Mouse (Mus musculus) heart, embryonic 16.5 days (tissue): Measurements from ENCODE around the gene Mcf2l. TPM values are rescaled to one million over a fixed set of nuclear protein-coding genes. Genes with fewer than 3 reads are reported as not detected.

ENCODE experiments used
- ATAC-seq: fragments of 200-750 bp; cut with Nextera tagmentation; replicated peaks from 2 replicates; pipeline ENCODE4 v1.8.0; 2017; ENCODE audit warnings: moderate number of reproducible peaks; ENCODE audit not compliant: insufficient read depth, low FRiP score; ENCODE audit errors: extremely low read depth
- H3K27ac ChIP-seq: fragments of 300-500 bp; sonication (generic); 2 replicates; pipeline ENCODE4 v1.5.1; 2014; ENCODE audit warnings: mild to moderate bottlenecking, low read length, control low read depth, moderate library complexity
- H3K27me3 ChIP-seq: fragments of 300-500 bp; sonication (generic); 2 replicates; pipeline ENCODE4 v1.6.1; 2014; ENCODE audit warnings: low read length, mixed read lengths; ENCODE audit not compliant: control insufficient read depth, insufficient read depth
- H3K36me3 ChIP-seq: fragments of 300-500 bp; sonication (generic); 2 replicates; pipeline ENCODE4 v1.6.1; 2014; ENCODE audit not compliant: control insufficient read depth, insufficient read depth
- H3K4me1 ChIP-seq: fragments of 300-500 bp; sonication (generic); 2 replicates; pipeline ENCODE4 v1.6.1; 2014; ENCODE audit warnings: low read length, mixed read lengths; ENCODE audit not compliant: control insufficient read depth, insufficient read depth
- H3K4me2 ChIP-seq: fragments of 300-500 bp; sonication (generic); 2 replicates; pipeline ENCODE4 v1.6.1; 2014; ENCODE audit warnings: low read depth, mild to moderate bottlenecking, control low read depth, low read length
- H3K4me3 ChIP-seq: fragments of 300-500 bp; sonication (generic); 2 replicates; pipeline ENCODE4 v1.5.1; 2014; ENCODE audit warnings: mild to moderate bottlenecking, control low read depth, low read length
- H3K9ac ChIP-seq: fragments of 300-500 bp; sonication (generic); 2 replicates; pipeline ENCODE4 v1.6.1; 2014; ENCODE audit warnings: low read length, control low read depth
- H3K9me3 ChIP-seq: fragments of 300-500 bp; sonication (generic); replicated peaks from 2 replicates; pipeline ENCODE4 v1.6.1; 2016; ENCODE audit warnings: low read length; ENCODE audit not compliant: control insufficient read depth
- WGBS: fragments of 180-500 bp; shearing (Covaris S2); extraction: QIAGEN DNeasy Blood & Tissue Kit; methylation state at CpG from one replicate; pipeline ENCODE4 v1.1.7; 2014; 5-methylcytosine and 5-hydroxymethylcytosine counted together
- polyA plus RNA-seq: library from polyadenylated mRNA; unstranded; fragments of >200 nt; fragmentation: Nextera tagmentation; extraction: Ambion mirVana; gene quantifications from 2 replicates; pipeline ENCODE4 v1.2.1, GENCODE M21; 2015

Mcf2l gene
- polyA plus RNA-seq, 1 experiment from 2014 or later, result 11.1 TPM

DNA sequence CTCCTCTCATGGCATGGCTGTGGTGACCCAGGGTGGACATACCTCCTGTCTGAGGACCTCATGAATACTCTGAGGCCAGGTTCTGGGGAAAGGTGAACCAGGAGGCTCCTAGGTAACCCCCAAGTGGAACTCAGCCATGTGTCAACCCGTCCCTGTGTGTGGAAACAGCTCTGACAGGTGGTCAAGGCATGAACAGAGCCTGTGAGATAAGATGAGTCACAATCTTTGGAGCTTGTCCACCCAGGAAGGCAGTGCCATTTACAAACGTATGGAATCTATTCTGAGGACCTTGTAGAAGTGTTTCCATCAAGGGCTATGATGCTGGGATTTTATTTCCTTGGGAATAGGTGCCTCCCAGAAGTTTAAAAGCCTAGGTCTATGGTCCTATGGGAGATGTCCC lies 87.6 kb downstream of the Mcf2l start:
- Histone ChIP-seq H3K36me3 (no peaks in the 10 kb centered on the region), H3K4me2 (no peak overlapping the region), H3K27me3 (no peaks in the 10 kb centered on the region), H3K4me3 (no peak overlapping the region), H3K27ac (no peak overlapping the region), H3K9ac (no peak overlapping the region), H3K9me3 (no peaks in the 10 kb centered on the region), H3K4me1 (no peaks in the 10 kb centered on the region)
- no peak for ATAC-seq
- 17% methylated on average over 2 of the region's 2 CpGs for whole genome bisulfite sequencing

DNA sequence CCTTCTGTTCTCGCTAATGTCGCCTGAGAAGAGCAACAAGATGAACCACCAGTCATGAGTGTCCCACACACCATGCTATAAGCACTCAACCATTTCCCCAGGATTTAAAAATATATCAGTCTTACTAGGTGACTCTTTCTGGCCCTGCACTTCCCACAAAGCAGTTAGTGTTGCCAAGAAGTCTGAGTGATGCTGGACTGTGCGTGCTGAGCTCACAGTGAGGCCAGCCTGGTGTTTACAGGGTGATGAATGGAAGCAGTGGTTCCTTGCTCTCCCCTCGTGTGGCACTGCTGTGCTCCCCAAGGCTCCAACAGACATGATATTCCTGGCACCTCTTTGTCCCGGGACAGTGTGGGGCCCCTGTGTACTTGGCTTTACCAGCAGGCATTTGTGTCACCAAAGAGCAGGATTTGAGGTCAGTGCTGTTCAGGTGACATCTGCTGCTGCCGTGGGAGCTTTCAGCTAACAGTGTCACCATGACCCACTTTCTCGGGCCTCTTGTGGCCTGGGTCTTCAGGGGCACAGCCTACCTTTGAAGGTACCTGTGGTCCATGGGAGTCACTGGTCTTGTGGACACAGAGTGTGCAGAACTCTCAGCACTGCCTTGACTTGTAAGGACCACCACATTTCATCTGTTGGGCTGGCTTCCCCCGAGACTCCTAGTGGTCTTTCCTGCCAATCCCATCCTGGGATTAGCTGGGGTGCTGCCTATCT lies 88.4 kb downstream of the Mcf2l start:
- no peak for ATAC-seq
- H3K4me3 ChIP-seq, result no peak overlapping the region
- no peaks in the 10 kb centered on the region for H3K9me3 ChIP-seq
- no peaks in the 10 kb centered on the region for H3K4me1 ChIP-seq
- H3K9ac ChIP-seq, result no peak overlapping the region
- no peaks in the 10 kb centered on the region for H3K27me3 ChIP-seq
- no peak overlapping the region for H3K27ac ChIP-seq
- 60% methylated on average over 8 of the region's 8 CpGs for WGBS
- no peaks in the 10 kb centered on the region for H3K36me3 ChIP-seq
- no peak overlapping the region for H3K4me2 ChIP-seq

DNA sequence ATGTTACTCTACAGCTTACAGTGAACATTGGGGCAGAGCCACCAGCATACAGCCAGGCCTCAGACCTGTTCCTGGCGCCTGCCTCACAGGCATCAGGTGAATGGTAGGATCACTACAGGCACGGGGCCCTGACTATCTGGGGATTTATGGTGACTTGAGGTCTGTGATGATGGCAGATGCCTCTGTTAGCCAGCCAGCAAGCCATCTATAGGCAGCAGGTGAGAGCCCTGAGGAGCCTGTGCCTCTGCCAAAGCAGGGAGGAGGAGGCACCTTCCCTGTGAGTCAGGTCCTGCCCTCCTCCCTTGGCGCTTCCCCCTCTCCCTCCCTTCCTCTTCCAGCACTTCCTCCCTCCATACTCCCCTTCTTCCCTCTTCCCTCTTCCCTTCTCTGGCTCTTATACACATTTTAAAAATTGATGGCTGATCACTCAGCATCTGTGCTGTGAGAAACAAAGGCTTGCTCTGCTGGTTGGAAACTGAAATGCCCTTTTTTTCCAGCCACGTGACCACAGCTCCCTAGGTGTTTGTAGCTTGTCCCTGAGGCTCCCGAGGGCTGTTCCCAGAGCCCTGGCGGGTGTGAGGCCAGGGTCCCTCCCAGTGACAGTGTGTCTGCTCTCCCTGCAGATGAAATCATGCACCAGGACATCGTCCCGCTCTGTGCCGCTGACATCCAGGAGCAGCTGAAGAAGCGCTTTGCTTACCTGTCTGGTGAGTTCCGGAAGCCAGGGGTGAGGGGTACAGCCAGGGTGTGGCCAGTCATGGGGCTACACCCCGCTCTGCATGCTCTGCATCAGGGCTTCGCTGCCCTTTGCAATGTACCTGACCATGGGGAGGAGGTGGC lies 89.2 kb downstream of the Mcf2l start:
- H3K4me2 ChIP-seq, result no peak overlapping the region

DNA sequence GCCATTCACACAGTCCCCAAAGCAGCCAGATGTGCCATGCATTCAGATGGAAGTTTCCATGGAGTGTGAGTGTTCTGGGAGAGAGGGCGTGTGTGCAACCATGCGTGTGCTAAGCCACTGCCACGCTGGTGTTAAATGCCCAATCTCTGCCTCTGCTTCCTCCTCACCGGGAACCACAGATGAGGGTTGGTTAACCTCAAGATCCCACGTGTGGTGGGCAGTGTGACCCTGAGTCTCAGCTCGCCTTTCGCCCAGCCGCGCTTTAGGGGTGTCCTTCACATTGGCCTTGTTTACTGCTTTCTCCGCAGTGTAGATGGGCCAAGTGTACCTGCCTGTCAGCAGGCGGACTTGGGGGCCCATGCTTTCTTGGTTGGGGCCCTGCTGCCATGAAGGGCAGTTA lies 102.7 kb downstream of the Mcf2l start:
- Histone ChIP-seq H3K4me2 (no peak overlapping the region), H3K4me3 (no peak overlapping the region), H3K27ac (no peak overlapping the region), H3K9ac (no peak overlapping the region), H3K27me3 (no peaks in the 10 kb centered on the region), H3K9me3 (peaks cover 2% of the 10 kb centered on the region; the same call in 1 of the 2 replicates), H3K36me3 (no peaks in the 10 kb centered on the region), H3K4me1 (no peaks in the 10 kb centered on the region)
- WGBS, result 85% methylated on average over 11 of the region's 11 CpGs
- ATAC-seq, result no peak

More for the DNA sequence above, 89.2 kb downstream of the Mcf2l start:
- no peak overlapping the region for H3K27ac ChIP-seq
- H3K27me3 ChIP-seq, result no peaks in the 10 kb centered on the region
- WGBS, result 64% methylated on average over 13 of the region's 13 CpGs
- H3K9ac ChIP-seq, result no peak overlapping the region
- no peak for ATAC-seq
- H3K4me1 ChIP-seq, result no peaks in the 10 kb centered on the region
- H3K9me3 ChIP-seq, result no peaks in the 10 kb centered on the region
- H3K4me3 ChIP-seq, result no peak overlapping the region
- no peaks in the 10 kb centered on the region for H3K36me3 ChIP-seq

DNA sequence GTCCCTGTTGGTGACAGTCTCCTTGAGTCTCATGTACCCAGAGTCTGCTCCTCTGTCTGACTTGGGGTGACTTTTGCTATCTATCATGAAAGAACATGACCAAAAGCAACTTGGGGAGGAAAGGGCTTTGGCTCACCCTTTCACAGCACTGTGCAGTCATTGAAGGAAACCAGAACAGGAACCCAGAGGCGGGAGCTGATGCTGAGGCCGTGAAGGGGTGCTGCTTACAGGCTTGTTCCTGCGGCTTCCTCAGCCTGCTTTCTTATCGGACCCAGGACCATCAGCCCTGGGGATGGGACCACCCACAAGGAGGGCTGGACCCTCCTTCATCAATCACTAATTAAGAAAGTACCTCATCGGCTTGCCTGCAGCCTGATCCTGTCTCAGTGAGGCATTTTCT lies 103.1 kb downstream of the Mcf2l start:
- peaks cover 2% of the 10 kb centered on the region; the same call in 1 of the 2 replicates for H3K9me3 ChIP-seq
- no peak overlapping the region for H3K4me2 ChIP-seq
- H3K27me3 ChIP-seq, result no peaks in the 10 kb centered on the region
- H3K4me1 ChIP-seq, result no peaks in the 10 kb centered on the region
- H3K4me3 ChIP-seq, result no peak overlapping the region
- no peaks in the 10 kb centered on the region for H3K36me3 ChIP-seq
- WGBS, result 47% methylated on average over 5 of the region's 5 CpGs
- no peak for ATAC-seq
- no peak overlapping the region for H3K9ac ChIP-seq
- H3K27ac ChIP-seq, result no peak overlapping the region

DNA sequence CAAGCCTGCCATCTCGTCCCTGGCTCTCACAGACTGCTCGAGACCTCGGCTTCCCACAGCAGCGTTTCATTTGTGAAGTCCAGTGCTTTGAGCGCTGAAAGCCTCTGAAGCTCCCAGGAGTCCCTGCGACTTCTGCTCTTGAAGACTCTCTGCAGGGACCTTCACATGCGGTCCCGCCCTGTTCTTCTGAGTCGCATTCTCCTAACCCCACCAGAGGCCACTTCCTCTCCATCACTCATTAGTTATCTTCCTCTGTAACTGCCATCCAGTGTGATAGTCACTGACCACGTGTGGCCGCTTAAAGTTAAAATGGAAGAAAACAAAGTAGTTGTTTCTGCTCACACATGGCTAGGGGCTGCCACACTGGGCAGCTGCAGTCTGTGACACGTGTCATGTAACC lies 103.7 kb downstream of the Mcf2l start:
- no peak for ATAC-seq
- Histone ChIP-seq H3K9me3 (peaks cover 5% of the 10 kb centered on the region; the same call in 1 of the 2 replicates), H3K27ac (no peak overlapping the region), H3K27me3 (no peaks in the 10 kb centered on the region), H3K4me2 (no peak overlapping the region), H3K36me3 (no peaks in the 10 kb centered on the region), H3K4me3 (no peak overlapping the region), H3K4me1 (no peaks in the 10 kb centered on the region), H3K9ac (no peak overlapping the region)
- 46% methylated on average over 12 of the region's 12 CpGs for WGBS

DNA sequence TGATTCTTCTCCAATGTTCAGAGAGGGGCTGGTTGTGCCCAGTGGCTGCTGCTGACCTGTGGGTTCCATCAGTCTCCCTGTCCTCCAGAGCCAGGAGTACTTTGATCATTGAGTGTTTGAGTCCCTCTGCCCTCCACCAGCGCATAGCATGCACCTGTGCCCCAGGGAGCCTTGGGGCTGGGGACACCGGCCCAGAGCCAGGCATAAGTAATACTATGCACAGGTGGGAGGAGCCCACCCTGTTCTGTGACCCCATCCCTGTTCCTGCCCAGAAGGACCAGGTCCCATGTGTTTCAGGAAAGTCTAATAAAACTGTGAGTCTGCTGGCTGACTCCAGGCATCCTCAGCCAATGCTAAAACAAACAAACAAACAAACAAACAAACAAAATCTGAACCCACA lies 104.7 kb downstream of the Mcf2l start:
- ATAC-seq, result no peak
- WGBS, result 66% methylated on average over 2 of the region's 2 CpGs
- no peak overlapping the region for H3K9ac ChIP-seq

DNA sequence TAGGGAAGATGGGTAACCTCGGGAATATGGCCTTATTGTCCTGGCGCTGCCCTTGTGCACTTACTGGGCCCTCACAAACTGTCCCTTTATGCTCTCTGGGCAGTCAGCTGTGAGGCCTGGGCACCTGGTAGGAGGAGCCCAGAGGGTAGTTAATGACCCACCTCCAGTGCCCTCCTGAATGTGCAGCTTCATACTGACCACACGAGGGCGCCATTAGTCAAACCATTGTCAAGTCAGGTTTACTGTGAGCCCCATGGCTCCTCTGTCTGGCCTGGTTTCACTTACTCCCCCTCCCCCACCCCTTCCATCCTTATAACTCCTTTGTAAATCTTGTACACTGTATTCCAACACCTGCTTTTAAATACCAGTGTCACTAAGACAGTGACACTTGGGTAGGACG lies 105.1 kb downstream of the Mcf2l start:
- no peak overlapping the region for H3K4me2 ChIP-seq
- no peaks in the 10 kb centered on the region for H3K27me3 ChIP-seq
- H3K4me1 ChIP-seq, result no peaks in the 10 kb centered on the region
- 26% methylated on average over 5 of the region's 5 CpGs for WGBS
- peak; percentile 83 for ATAC-seq
- no peaks in the 10 kb centered on the region for H3K36me3 ChIP-seq
- no peak overlapping the region for H3K9ac ChIP-seq
- no peak overlapping the region for H3K4me3 ChIP-seq
- no peak overlapping the region for H3K27ac ChIP-seq
- peaks cover 5% of the 10 kb centered on the region; the same call in 1 of the 2 replicates for H3K9me3 ChIP-seq

More for the DNA sequence above, 104.7 kb downstream of the Mcf2l start:
- no peaks in the 10 kb centered on the region for H3K4me1 ChIP-seq
- no peak overlapping the region for H3K27ac ChIP-seq
- H3K36me3 ChIP-seq, result no peaks in the 10 kb centered on the region
- no peak overlapping the region for H3K4me3 ChIP-seq
- no peak overlapping the region for H3K4me2 ChIP-seq
- peaks cover 5% of the 10 kb centered on the region; the same call in 1 of the 2 replicates for H3K9me3 ChIP-seq
- H3K27me3 ChIP-seq, result no peaks in the 10 kb centered on the region
